Mouse (Mus musculus): ENCODE data around the gene Ryr1. TPM values are rescaled to one million over a fixed set of nuclear protein-coding genes. Genes with fewer than 3 reads are reported as not detected.

Gene Ryr1
- polyA plus RNA-seq, 1 experiment from 2014 or later: 0.09 TPM

DNA sequence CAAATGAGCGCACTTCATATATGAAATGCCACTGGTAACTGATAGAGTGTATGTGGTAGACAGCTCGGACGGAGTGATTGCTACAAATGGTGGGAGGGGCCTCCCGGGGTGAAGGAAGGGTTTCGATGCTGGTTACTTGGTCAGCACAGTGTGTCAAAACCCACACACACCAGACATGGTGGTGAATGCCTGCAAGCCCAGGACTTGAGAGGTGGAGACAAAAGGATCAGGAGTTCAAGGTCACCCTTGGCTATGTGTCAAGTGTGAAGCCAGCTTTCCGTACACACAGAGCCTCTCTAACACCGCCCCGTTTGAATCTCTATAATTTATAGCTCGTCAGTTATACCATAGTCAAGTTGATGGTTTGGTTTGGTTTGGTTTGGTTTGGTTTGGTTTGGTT is 2.2 kb downstream of the Ryr1 start:
- H3K9me3 ChIP-seq (ENCODE audit: low read length): no peaks in the 10 kb centered on the region
- no peaks in the 10 kb centered on the region for H3K36me3 ChIP-seq (replicated peaks; ENCODE audit: insufficient read depth, low read length)
- ATAC-seq: no peak
- TF ChIP-seq EP300 (IDR thresholded peaks at IDR 0.05; ENCODE audit: low read depth) (no peak), CTCF (IDR thresholded peaks at IDR 0.05; ENCODE audit: low read depth) (no peak)
- WGBS (ENCODE audit: insufficient replicate concordance): 78% methylated on average over 9 of the region's 9 CpGs
- H3K4me3 ChIP-seq (ENCODE audit: low read depth, low read length): no peak overlapping the region
- no peak overlapping the region for H3K27ac ChIP-seq (ENCODE audit: low read depth)
- DNase-seq: no peak
- H3K27me3 ChIP-seq (ENCODE audit: insufficient read depth, low read length): 0 out of 2 replicates have a peak, but pooled peaks cover 8% of the 10 kb centered on the region
- H3K4me1 ChIP-seq (ENCODE audit: insufficient read depth): peaks cover 14% of the 10 kb centered on the region
- no peak overlapping the region for H3K4me2 ChIP-seq (ENCODE audit: low read depth, low read length)
- no peak overlapping the region for H3K9ac ChIP-seq (replicated peaks)

DNA sequence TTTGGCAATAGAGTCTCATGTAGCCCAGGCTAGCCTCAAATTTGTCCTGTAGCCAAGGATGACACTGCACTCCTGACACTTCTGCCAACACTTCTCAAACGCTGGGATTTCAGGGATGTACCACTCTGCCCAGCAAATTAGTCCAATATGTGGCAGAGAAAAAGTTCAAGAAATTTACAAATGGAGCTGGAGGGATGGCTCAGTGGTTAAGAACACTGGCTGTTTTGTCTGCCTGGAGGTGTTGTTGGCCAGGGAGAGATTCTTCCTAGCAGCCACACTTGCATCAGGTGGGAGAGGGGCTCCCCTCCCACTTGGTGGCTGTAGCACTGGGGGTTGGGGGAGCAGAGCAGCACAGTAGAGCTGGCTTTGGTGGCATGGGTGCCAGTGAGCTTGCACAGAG is 5.5 kb downstream of the Ryr1 start:
- Histone ChIP-seq H3K27me3 (ENCODE audit: insufficient read depth, low read length) (0 out of 2 replicates have a peak, but pooled peaks cover 4% of the 10 kb centered on the region), H3K9me3 (ENCODE audit: low read length) (no peaks in the 10 kb centered on the region), H3K4me1 (ENCODE audit: insufficient read depth) (peaks cover 9% of the 10 kb centered on the region), H3K27ac (ENCODE audit: low read depth) (no peak overlapping the region), H3K4me3 (ENCODE audit: low read depth, low read length) (no peak overlapping the region), H3K4me2 (ENCODE audit: low read depth, low read length) (no peak overlapping the region), H3K36me3 (replicated peaks; ENCODE audit: insufficient read depth, low read length) (no peaks in the 10 kb centered on the region), H3K9ac (replicated peaks) (no peak overlapping the region)
- no peak for DNase-seq
- no peak for ATAC-seq
- WGBS (ENCODE audit: insufficient replicate concordance): 61% methylated on average over 1 of the region's 1 CpGs
- TF ChIP-seq CTCF (IDR thresholded peaks at IDR 0.05; ENCODE audit: low read depth) (no peak), EP300 (IDR thresholded peaks at IDR 0.05; ENCODE audit: low read depth) (no peak)

DNA sequence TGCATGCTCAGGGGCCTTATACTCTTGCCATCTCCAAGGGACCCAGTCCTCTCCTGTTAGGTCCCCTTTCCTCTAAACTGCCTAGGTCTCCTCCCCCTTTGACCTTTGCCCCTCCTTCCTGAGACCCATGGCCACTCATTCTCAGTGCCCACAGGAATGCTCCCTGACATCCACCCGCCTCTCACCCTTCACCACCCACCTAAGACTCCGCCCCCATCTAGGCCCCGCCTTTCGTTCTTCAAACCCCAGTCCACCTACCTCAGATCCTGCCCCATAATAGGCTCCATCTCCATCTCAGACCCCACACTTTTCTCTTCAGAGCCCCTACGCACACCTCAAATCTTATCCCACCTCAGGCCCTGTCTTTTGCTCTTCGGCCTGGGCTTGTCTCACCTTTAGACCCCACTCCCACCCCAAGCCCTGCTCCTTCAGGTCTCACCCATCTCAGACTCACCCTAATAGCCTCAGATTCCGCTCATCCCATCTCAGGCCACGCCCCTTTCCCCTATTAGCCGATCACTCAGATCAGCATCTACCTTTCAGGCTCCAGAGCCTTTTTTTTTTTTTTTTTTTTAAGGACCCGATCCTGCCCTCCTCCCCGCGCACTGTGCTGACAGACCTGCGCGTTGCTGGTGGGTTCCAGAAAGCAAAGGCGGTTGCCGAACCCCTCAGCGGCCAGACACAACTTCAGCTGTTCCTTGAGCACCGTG is 6.7 kb downstream of the Ryr1 start:
- Histone ChIP-seq H3K4me3 (ENCODE audit: low read depth, low read length) (no peak overlapping the region), H3K27me3 (ENCODE audit: insufficient read depth, low read length) (no peaks in the 10 kb centered on the region), H3K9me3 (ENCODE audit: low read length) (no peaks in the 10 kb centered on the region), H3K4me1 (ENCODE audit: insufficient read depth) (no peaks in the 10 kb centered on the region; the same call in 1 of the 2 replicates), H3K36me3 (replicated peaks; ENCODE audit: insufficient read depth, low read length) (no peaks in the 10 kb centered on the region), H3K27ac (ENCODE audit: low read depth) (no peak overlapping the region), H3K4me2 (ENCODE audit: low read depth, low read length) (no peak overlapping the region), H3K9ac (replicated peaks) (no peak overlapping the region)
- no peak for ATAC-seq
- TF ChIP-seq EP300 (IDR thresholded peaks at IDR 0.05; ENCODE audit: low read depth): no peak
- no peak for TF ChIP-seq CTCF (IDR thresholded peaks at IDR 0.05; ENCODE audit: low read depth)
- DNase-seq: no peak
- 33% methylated on average over 18 of the region's 18 CpGs for WGBS (ENCODE audit: insufficient replicate concordance)

DNA sequence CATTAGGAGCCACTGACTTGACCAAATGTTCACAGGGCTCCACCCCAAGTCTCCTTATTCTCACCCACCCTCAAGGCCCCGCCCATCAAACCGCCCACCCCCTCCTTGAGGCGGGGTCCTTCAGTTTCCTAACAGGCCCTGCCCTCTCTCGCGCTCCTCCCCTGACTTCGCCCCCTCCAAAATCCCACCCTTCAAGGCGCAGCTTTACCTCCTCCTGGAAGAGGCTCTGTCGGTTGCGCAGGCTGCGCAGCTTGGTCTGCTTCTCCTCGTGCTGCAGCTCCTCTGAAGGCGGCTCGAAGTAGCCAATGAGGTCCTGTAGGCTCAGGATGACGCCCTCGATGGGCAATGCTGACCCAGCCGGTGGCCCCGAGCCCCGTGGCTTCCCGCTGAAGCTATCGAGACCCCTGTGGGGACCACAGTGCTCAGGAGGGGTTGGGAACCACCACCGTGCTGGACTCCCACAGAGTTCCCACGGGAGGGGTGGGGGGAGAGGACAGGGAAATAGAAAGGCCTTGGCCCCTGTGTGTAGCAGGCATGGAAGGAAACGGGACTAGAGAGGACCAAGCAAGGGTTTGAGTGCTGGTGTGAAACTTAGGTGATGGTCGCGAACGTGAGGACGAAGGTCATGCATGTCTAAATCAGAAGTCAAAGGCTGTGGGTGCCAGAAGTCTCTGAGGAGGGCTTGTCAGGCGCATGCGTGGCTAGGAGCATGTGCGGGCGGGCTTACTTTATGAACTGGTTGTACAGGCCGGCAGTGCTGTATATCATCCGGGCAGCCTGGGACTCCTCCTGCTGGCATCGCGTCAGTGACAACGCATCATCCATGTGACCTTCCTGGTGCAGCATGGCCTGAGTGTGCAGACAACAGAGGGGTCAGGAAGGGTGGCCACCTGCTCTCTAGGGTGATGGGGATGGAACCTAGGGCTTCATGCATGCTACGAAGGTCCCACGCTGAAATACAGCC is 15.7 kb downstream of the Ryr1 start:
- whole genome bisulfite sequencing (ENCODE audit: insufficient replicate concordance): 43% methylated on average over 38 of the region's 38 CpGs
- H3K27ac ChIP-seq (ENCODE audit: low read depth): no peak overlapping the region
- H3K4me2 ChIP-seq (ENCODE audit: low read depth, low read length): no peak overlapping the region
- no peak overlapping the region for H3K4me3 ChIP-seq (ENCODE audit: low read depth, low read length)
- no peaks in the 10 kb centered on the region for H3K27me3 ChIP-seq (ENCODE audit: insufficient read depth, low read length)
- DNase-seq: no peak
- H3K36me3 ChIP-seq (replicated peaks; ENCODE audit: insufficient read depth, low read length): no peaks in the 10 kb centered on the region
- H3K9ac ChIP-seq (replicated peaks): no peak overlapping the region
- no peaks in the 10 kb centered on the region for H3K9me3 ChIP-seq (ENCODE audit: low read length)
- ATAC-seq: no peak
- TF ChIP-seq EP300 (IDR thresholded peaks at IDR 0.05; ENCODE audit: low read depth) (no peak), CTCF (IDR thresholded peaks at IDR 0.05; ENCODE audit: low read depth) (no peak)
- no peaks in the 10 kb centered on the region for H3K4me1 ChIP-seq (ENCODE audit: insufficient read depth)

DNA sequence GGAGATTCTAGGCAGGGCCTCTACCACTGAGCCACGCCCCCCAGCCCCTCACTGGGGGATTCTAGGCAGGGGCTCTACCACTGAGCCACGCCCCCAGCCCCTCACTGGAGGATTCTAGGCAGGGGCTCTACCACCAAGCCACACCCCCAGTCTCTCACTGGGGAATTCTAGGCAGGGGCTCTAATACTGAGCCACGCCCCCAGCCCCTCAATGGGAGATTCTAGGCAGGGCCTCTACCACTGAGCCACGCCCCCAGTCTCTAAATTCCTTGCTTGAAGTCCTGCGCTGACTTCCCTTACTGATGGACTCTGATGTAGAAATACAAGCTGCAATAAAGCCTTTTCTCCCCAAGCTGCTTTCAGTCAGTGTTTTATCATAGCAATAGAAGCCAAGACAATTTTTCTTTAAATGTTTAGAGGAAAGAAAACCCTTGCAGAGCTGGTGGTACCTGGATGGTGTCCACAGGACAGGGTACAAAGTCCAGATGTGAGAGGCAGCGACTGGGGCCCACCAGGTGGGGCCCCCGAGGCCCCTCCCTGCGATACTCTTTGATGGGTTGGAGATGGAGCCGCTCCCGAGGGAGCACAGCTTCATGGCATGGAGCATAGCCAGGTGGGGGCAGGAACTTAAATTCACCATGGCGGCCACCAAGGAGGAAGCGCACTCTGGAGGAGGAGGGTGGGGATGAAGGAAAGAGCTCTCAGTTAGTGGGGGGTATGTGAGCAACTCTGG is 23.5 kb downstream of the Ryr1 start:
- no peaks in the 10 kb centered on the region for H3K9me3 ChIP-seq (ENCODE audit: low read length)
- no peak for ATAC-seq
- no peaks in the 10 kb centered on the region for H3K27me3 ChIP-seq (ENCODE audit: insufficient read depth, low read length)
- H3K9ac ChIP-seq (replicated peaks): no peak overlapping the region
- no peak overlapping the region for H3K27ac ChIP-seq (ENCODE audit: low read depth)
- no peaks in the 10 kb centered on the region for H3K36me3 ChIP-seq (replicated peaks; ENCODE audit: insufficient read depth, low read length)
- 79% methylated on average over 12 of the region's 12 CpGs for WGBS (ENCODE audit: insufficient replicate concordance)
- no peak overlapping the region for H3K4me3 ChIP-seq (ENCODE audit: low read depth, low read length)
- TF ChIP-seq CTCF (IDR thresholded peaks at IDR 0.05; ENCODE audit: low read depth): no peak
- TF ChIP-seq EP300 (IDR thresholded peaks at IDR 0.05; ENCODE audit: low read depth): no peak
- no peak overlapping the region for H3K4me2 ChIP-seq (ENCODE audit: low read depth, low read length)
- DNase-seq: no peak
- no peaks in the 10 kb centered on the region for H3K4me1 ChIP-seq (ENCODE audit: insufficient read depth)

DNA sequence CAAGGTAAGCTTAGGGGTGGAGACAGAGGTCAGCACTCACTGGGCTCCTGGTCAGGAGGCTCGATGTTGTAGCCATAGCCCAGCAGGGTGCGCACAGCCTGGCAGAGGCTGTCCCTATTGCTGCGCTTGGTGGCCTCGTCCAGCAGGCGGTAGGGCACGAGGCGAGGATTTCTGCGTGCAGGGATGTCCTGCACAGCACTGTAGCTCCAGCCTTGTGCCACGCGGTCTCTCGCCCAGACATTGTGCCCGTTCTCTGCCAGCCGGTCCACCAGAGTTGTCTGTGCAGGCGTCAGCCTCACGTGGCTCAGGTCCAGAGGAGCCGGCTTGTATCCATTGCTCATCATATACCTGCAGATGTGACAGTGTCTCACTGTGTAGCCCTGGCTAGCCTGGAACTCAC is 27.8 kb downstream of the Ryr1 start:
- no peak for DNase-seq
- H3K9me3 ChIP-seq (ENCODE audit: low read length): no peaks in the 10 kb centered on the region
- no peaks in the 10 kb centered on the region for H3K4me1 ChIP-seq (ENCODE audit: insufficient read depth)
- 80% methylated on average over 16 of the region's 16 CpGs for WGBS (ENCODE audit: insufficient replicate concordance)
- H3K27ac ChIP-seq (ENCODE audit: low read depth): no peak overlapping the region
- H3K4me3 ChIP-seq (ENCODE audit: low read depth, low read length): no peak overlapping the region
- H3K27me3 ChIP-seq (ENCODE audit: insufficient read depth, low read length): no peaks in the 10 kb centered on the region
- no peak for TF ChIP-seq CTCF (IDR thresholded peaks at IDR 0.05; ENCODE audit: low read depth)
- H3K9ac ChIP-seq (replicated peaks): no peak overlapping the region
- ATAC-seq: no peak
- no peaks in the 10 kb centered on the region for H3K36me3 ChIP-seq (replicated peaks; ENCODE audit: insufficient read depth, low read length)
- H3K4me2 ChIP-seq (ENCODE audit: low read depth, low read length): no peak overlapping the region
